Mouse (Mus musculus) layer of hippocampus, adult 9-10 months (tissue): ENCODE measurements around the gene Lrrc75b.
"Not testable (repeated sequence)": the region's sequence is repeated elsewhere in the genome, so short reads cannot be mapped to it uniquely, and the experiment has no call there.

ENCODE experiments used
- DNase-seq: peaks from one replicate; pipeline ENCODE4 v3.0.0; 2022; ENCODE audit warnings: low spot score

The Lrrc75b gene

GRCm38 (mm10) chr10:75568029-75568428, 7.9 kb upstream of the Lrrc75b start:
- no peak for DNase-seq

- DNase-seq = not testable (repeated sequence)
These were observed 6.6 kb upstream of the Lrrc75b start for GRCm38 (mm10) chr10:75566765-75567164.

GRCm38 (mm10) chr10:75566321-75566720, 6.2 kb upstream of the Lrrc75b start:
- no peak for DNase-seq

- DNase-seq = no peak
These were observed 5.8 kb upstream of the Lrrc75b start for GRCm38 (mm10) chr10:75565906-75566305.

GRCm38 (mm10) chr10:75565436-75565835, 5.3 kb upstream of the Lrrc75b start:
- no peak for DNase-seq

GRCm38 (mm10) chr10:75564687-75565265, 4.6 kb upstream of the Lrrc75b start:
- no peak for DNase-seq

GRCm38 (mm10) chr10:75562596-75562995, 2.5 kb upstream of the Lrrc75b start:
- DNase-seq = no peak

GRCm38 (mm10) chr10:75561071-75561654, 1.0 kb upstream of the Lrrc75b start, which contains the start of gene Ggt1:
Gene Ggt1 (plus strand): TSS chr10:75561604.
- DNase-seq = no peak

GRCm38 (mm10) chr10:75560549-75560899, 394 bp upstream of the Lrrc75b start:
- DNase-seq = no peak

GRCm38 (mm10) chr10:75559041-75559675, 972 bp downstream of the Lrrc75b start:
- DNase-seq = no peak

GRCm38 (mm10) chr10:75558515-75558914, 1.6 kb downstream of the Lrrc75b start:
- no peak for DNase-seq

- no peak for DNase-seq
These were observed 4.1 kb downstream of the Lrrc75b start for GRCm38 (mm10) chr10:75556026-75556425.

GRCm38 (mm10) chr10:75555557-75555956, 4.6 kb downstream of the Lrrc75b start:
- DNase-seq = no peak

- DNase-seq = no peak
These were observed 6.0 kb downstream of the Lrrc75b start for GRCm38 (mm10) chr10:75554090-75554489.

- no peak for DNase-seq
These were observed 7.3 kb downstream of the Lrrc75b start for GRCm38 (mm10) chr10:75552701-75553450.

- DNase-seq = no peak
These were observed 8.0 kb downstream of the Lrrc75b start for GRCm38 (mm10) chr10:75552106-75552505.

GRCm38 (mm10) chr10:75551175-75551574, 9.0 kb downstream of the Lrrc75b start:
- DNase-seq = no peak

- DNase-seq = no peak
These were observed 10.2 kb downstream of the Lrrc75b start for GRCm38 (mm10) chr10:75549886-75550285.

GRCm38 (mm10) chr10:75548486-75548885, 11.6 kb downstream of the Lrrc75b start:
- no peak for DNase-seq

- DNase-seq = no peak
These were observed 12.2 kb downstream of the Lrrc75b start for GRCm38 (mm10) chr10:75547901-75548300.

- DNase-seq = no peak
These were observed 24.0 kb downstream of the Lrrc75b start for GRCm38 (mm10) chr10:75536123-75536522.

- DNase-seq = no peak
These were observed 24.7 kb downstream of the Lrrc75b start for GRCm38 (mm10) chr10:75535423-75535822.

GRCm38 (mm10) chr10:75534934-75535333, 25.2 kb downstream of the Lrrc75b start:
- no peak for DNase-seq
